Mouse (Mus musculus): ENCODE measurements around the gene 1500011B03Rik. TPM values are rescaled to one million over a fixed set of nuclear protein-coding genes. Genes with fewer than 3 reads are reported as not detected.

1500011B03Rik gene
- polyA plus RNA-seq, 1 experiment: 34.7 TPM

- WGBS: 3% methylated on average over 27 of the region's 27 CpGs
- Histone ChIP-seq H3K4me3 (ENCODE audit: insufficient read depth, low read depth, low read length) (peak overlapping the region; percentile 45), H3K27ac (ENCODE audit: insufficient read depth, low read depth, low read length) (no peak overlapping the region), H3K4me1 (ENCODE audit: control insufficient read depth, insufficient read depth, low read length) (no peaks in the 10 kb centered on the region), H3K36me3 (ENCODE audit: control insufficient read depth, insufficient read depth, low read length) (no peaks in the 10 kb centered on the region), H3K27me3 (replicated peaks; ENCODE audit: control insufficient read depth, insufficient read depth, low read length) (no peaks in the 10 kb centered on the region)
- TF ChIP-seq POLR2A (IDR thresholded peaks at IDR 0.05; ENCODE audit: low read depth, low read length): no peak
- no peak for TF ChIP-seq CTCF (conservative IDR thresholded peaks at IDR 0.05; ENCODE audit: insufficient read depth, insufficient read length, low read depth, low read length)
- peak; percentile 90 for DNase-seq
Measured at GRCm38 (mm10) chr5:114825978-114826691, 2.9 kb upstream of the 1500011B03Rik start.

- no peak for TF ChIP-seq POLR2A (IDR thresholded peaks at IDR 0.05; ENCODE audit: low read depth, low read length)
- peak; percentile 76 for TF ChIP-seq CTCF (conservative IDR thresholded peaks at IDR 0.05; ENCODE audit: insufficient read depth, insufficient read length, low read depth, low read length)
- 16% methylated on average over 9 of the region's 9 CpGs for WGBS
- H3K4me3 ChIP-seq (ENCODE audit: insufficient read depth, low read depth, low read length): no peak overlapping the region
- no peaks in the 10 kb centered on the region for H3K27me3 ChIP-seq (replicated peaks; ENCODE audit: control insufficient read depth, insufficient read depth, low read length)
- H3K36me3 ChIP-seq (ENCODE audit: control insufficient read depth, insufficient read depth, low read length): no peaks in the 10 kb centered on the region
- H3K4me1 ChIP-seq (ENCODE audit: control insufficient read depth, insufficient read depth, low read length): no peaks in the 10 kb centered on the region
- peak; percentile 61 for DNase-seq
- no peak overlapping the region for H3K27ac ChIP-seq (ENCODE audit: insufficient read depth, low read depth, low read length)
Measured at GRCm38 (mm10) chr5:114824197-114824596, 929 bp upstream of the 1500011B03Rik start.

GRCm38 (mm10) chr5:114818124-114818523 is 5.1 kb downstream of the 1500011B03Rik start:
- Histone ChIP-seq H3K36me3 (ENCODE audit: control insufficient read depth, insufficient read depth, low read length) (no peaks in the 10 kb centered on the region), H3K4me3 (ENCODE audit: insufficient read depth, low read depth, low read length) (no peak overlapping the region), H3K27me3 (replicated peaks; ENCODE audit: control insufficient read depth, insufficient read depth, low read length) (no peaks in the 10 kb centered on the region), H3K4me1 (ENCODE audit: control insufficient read depth, insufficient read depth, low read length) (no peaks in the 10 kb centered on the region), H3K27ac (ENCODE audit: insufficient read depth, low read depth, low read length) (no peak overlapping the region)
- 59% methylated on average over 11 of the region's 11 CpGs for WGBS
- peak; percentile 52 for DNase-seq
- TF ChIP-seq CTCF (conservative IDR thresholded peaks at IDR 0.05; ENCODE audit: insufficient read depth, insufficient read length, low read depth, low read length) (no peak), POLR2A (IDR thresholded peaks at IDR 0.05; ENCODE audit: low read depth, low read length) (no peak)

- 67% methylated on average over 6 of the region's 6 CpGs for WGBS
- H3K4me1 ChIP-seq (ENCODE audit: control insufficient read depth, insufficient read depth, low read length): no peaks in the 10 kb centered on the region
- no peak overlapping the region for H3K27ac ChIP-seq (ENCODE audit: insufficient read depth, low read depth, low read length)
- no peak for DNase-seq
- no peaks in the 10 kb centered on the region for H3K27me3 ChIP-seq (replicated peaks; ENCODE audit: control insufficient read depth, insufficient read depth, low read length)
- H3K36me3 ChIP-seq (ENCODE audit: control insufficient read depth, insufficient read depth, low read length): no peaks in the 10 kb centered on the region
- TF ChIP-seq CTCF (conservative IDR thresholded peaks at IDR 0.05; ENCODE audit: insufficient read depth, insufficient read length, low read depth, low read length) (no peak), POLR2A (IDR thresholded peaks at IDR 0.05; ENCODE audit: low read depth, low read length) (no peak)
- no peak overlapping the region for H3K4me3 ChIP-seq (ENCODE audit: insufficient read depth, low read depth, low read length)
Measured at GRCm38 (mm10) chr5:114816599-114816998, 6.7 kb downstream of the 1500011B03Rik start.

GRCm38 (mm10) chr5:114813525-114814181 is 9.6 kb downstream of the 1500011B03Rik start:
- peak overlapping the region; percentile 86 for H3K4me3 ChIP-seq (ENCODE audit: insufficient read depth, low read depth, low read length)
- no peaks in the 10 kb centered on the region for H3K4me1 ChIP-seq (ENCODE audit: control insufficient read depth, insufficient read depth, low read length)
- peak; percentile 88 for DNase-seq
- H3K36me3 ChIP-seq (ENCODE audit: control insufficient read depth, insufficient read depth, low read length): no peaks in the 10 kb centered on the region
- TF ChIP-seq CTCF (conservative IDR thresholded peaks at IDR 0.05; ENCODE audit: insufficient read depth, insufficient read length, low read depth, low read length) (no peak), POLR2A (IDR thresholded peaks at IDR 0.05; ENCODE audit: low read depth, low read length) (peak; percentile 39)
- peak overlapping the region; percentile 10; the same call in 1 of the 2 replicates for H3K27ac ChIP-seq (ENCODE audit: insufficient read depth, low read depth, low read length)
- 1% methylated on average over 50 of the region's 50 CpGs for WGBS
- H3K27me3 ChIP-seq (replicated peaks; ENCODE audit: control insufficient read depth, insufficient read depth, low read length): no peaks in the 10 kb centered on the region

- Histone ChIP-seq H3K4me3 (ENCODE audit: insufficient read depth, low read depth, low read length) (no peak overlapping the region), H3K27me3 (replicated peaks; ENCODE audit: control insufficient read depth, insufficient read depth, low read length) (no peaks in the 10 kb centered on the region), H3K36me3 (ENCODE audit: control insufficient read depth, insufficient read depth, low read length) (no peaks in the 10 kb centered on the region), H3K27ac (ENCODE audit: insufficient read depth, low read depth, low read length) (no peak overlapping the region), H3K4me1 (ENCODE audit: control insufficient read depth, insufficient read depth, low read length) (no peaks in the 10 kb centered on the region)
- DNase-seq: no peak
- WGBS: 91% methylated on average over 5 of the region's 5 CpGs
- no peak for TF ChIP-seq POLR2A (IDR thresholded peaks at IDR 0.05; ENCODE audit: low read depth, low read length)
- no peak for TF ChIP-seq CTCF (conservative IDR thresholded peaks at IDR 0.05; ENCODE audit: insufficient read depth, insufficient read length, low read depth, low read length)
Measured at GRCm38 (mm10) chr5:114809826-114810225, 13.4 kb downstream of the 1500011B03Rik start.

DNA sequence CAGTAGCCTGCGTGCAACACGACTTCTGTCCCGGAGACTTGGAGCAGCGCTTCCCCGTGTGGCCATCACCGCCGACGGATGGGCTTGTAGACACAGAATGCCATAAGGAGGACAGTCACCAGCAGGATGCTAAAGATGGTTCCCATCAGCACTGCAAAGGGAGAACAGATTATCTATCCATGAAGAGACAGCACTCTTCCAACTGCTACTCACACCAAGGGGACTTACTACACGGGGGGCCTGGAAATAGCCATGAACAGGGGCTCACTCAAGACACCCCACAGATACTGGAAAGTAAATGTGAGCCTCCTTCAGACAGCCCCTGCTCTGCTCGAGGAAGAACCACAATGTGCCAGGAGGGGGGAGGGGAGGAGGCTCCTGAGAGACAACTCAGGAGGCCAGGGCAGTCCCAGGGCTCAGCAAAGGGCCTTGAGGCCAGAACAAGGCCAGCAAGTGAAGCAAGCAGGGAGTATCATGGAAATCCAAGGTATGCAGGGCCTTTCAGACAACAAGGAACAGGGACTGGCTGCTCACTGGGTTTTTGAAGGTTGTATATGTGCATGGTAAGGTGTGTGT is 14.0 kb downstream of the 1500011B03Rik start:
- no peak for DNase-seq
- TF ChIP-seq POLR2A (IDR thresholded peaks at IDR 0.05; ENCODE audit: low read depth, low read length) (no peak), CTCF (conservative IDR thresholded peaks at IDR 0.05; ENCODE audit: insufficient read depth, insufficient read length, low read depth, low read length) (no peak)
- peaks cover 1% of the 10 kb centered on the region; the same call in 1 of the 2 replicates for H3K36me3 ChIP-seq (ENCODE audit: control insufficient read depth, insufficient read depth, low read length)
- H3K27ac ChIP-seq (ENCODE audit: insufficient read depth, low read depth, low read length): no peak overlapping the region
- WGBS: 81% methylated on average over 10 of the region's 10 CpGs
- H3K4me1 ChIP-seq (ENCODE audit: control insufficient read depth, insufficient read depth, low read length): no peaks in the 10 kb centered on the region
- no peaks in the 10 kb centered on the region for H3K27me3 ChIP-seq (replicated peaks; ENCODE audit: control insufficient read depth, insufficient read depth, low read length)
- H3K4me3 ChIP-seq (ENCODE audit: insufficient read depth, low read depth, low read length): no peak overlapping the region
